Mouse (Mus musculus) limb, embryonic 11.5 days (tissue): Measurements from ENCODE around the gene Tenm2. TPM values are rescaled to one million over a fixed set of nuclear protein-coding genes. Genes with fewer than 3 reads are reported as not detected.

Experiments used
- ATAC-seq: fragments of 200-750 bp; cut with Nextera tagmentation; 2 replicates; pipeline ENCODE4 v1.8.0; 2017; ENCODE audit warnings: low read depth; ENCODE audit not compliant: insufficient number of reproducible peaks, low FRiP score, low TSS enrichment
- DNase-seq: peaks from one replicate; pipeline ENCODE4 v3.0.0-alpha.2; 2015; ENCODE audit warnings: low spot score
- H3K27ac ChIP-seq: fragments of 300-500 bp; sonication (generic); replicated peaks from 2 replicates; pipeline ENCODE4 v1.5.1; 2014; ENCODE audit warnings: low read depth, mild to moderate bottlenecking, low read length
- H3K27me3 ChIP-seq: fragments of 300-500 bp; sonication (generic); 2 replicates; pipeline ENCODE4 v1.6.1; 2014; ENCODE audit warnings: mild to moderate bottlenecking, low read length, mixed read lengths; ENCODE audit not compliant: control insufficient read depth, insufficient read depth
- H3K36me3 ChIP-seq: fragments of 300-500 bp; sonication (generic); 2 replicates; pipeline ENCODE4 v1.6.1; 2014; ENCODE audit warnings: mild to moderate bottlenecking, low read length, moderate library complexity, mixed read lengths; ENCODE audit not compliant: control insufficient read depth, insufficient read depth
- H3K4me1 ChIP-seq: fragments of 300-500 bp; sonication (generic); 2 replicates; pipeline ENCODE4 v1.6.1; 2014; ENCODE audit warnings: low read length, mixed read lengths; ENCODE audit not compliant: control insufficient read depth, insufficient read depth
- H3K4me2 ChIP-seq: fragments of 300-500 bp; sonication (generic); 2 replicates; pipeline ENCODE4 v1.6.1; 2014; ENCODE audit warnings: low read depth, mild to moderate bottlenecking, moderate library complexity; ENCODE audit not compliant: severe bottlenecking
- H3K4me3 ChIP-seq: fragments of 300-500 bp; sonication (generic); 2 replicates; pipeline ENCODE4 v1.5.1; 2014; ENCODE audit warnings: low read depth, low read length
- H3K9ac ChIP-seq: fragments of 300-500 bp; sonication (generic); 2 replicates; pipeline ENCODE4 v1.6.1; 2014; ENCODE audit warnings: mild to moderate bottlenecking, low read length
- H3K9me3 ChIP-seq: fragments of 300-500 bp; sonication (generic); 2 replicates; pipeline ENCODE4 v1.6.1; 2016; ENCODE audit warnings: low read length; ENCODE audit not compliant: control insufficient read depth
- WGBS: fragments of 180-500 bp; shearing (Covaris S2); extraction: QIAGEN DNeasy Blood & Tissue Kit; methylation state at CpG from one replicate; pipeline ENCODE4 v1.1.7; 2014; 5-methylcytosine and 5-hydroxymethylcytosine counted together
- polyA plus RNA-seq: library from polyadenylated mRNA; unstranded; fragments of >200 nt; fragmentation: Nextera tagmentation; extraction: Ambion mirVana; gene quantifications from 2 replicates; pipeline ENCODE4 v1.2.1, GENCODE M21; 2014

The Tenm2 gene
- polyA plus RNA-seq, 1 experiment from 2014 or later, result 0.44 TPM

DNA sequence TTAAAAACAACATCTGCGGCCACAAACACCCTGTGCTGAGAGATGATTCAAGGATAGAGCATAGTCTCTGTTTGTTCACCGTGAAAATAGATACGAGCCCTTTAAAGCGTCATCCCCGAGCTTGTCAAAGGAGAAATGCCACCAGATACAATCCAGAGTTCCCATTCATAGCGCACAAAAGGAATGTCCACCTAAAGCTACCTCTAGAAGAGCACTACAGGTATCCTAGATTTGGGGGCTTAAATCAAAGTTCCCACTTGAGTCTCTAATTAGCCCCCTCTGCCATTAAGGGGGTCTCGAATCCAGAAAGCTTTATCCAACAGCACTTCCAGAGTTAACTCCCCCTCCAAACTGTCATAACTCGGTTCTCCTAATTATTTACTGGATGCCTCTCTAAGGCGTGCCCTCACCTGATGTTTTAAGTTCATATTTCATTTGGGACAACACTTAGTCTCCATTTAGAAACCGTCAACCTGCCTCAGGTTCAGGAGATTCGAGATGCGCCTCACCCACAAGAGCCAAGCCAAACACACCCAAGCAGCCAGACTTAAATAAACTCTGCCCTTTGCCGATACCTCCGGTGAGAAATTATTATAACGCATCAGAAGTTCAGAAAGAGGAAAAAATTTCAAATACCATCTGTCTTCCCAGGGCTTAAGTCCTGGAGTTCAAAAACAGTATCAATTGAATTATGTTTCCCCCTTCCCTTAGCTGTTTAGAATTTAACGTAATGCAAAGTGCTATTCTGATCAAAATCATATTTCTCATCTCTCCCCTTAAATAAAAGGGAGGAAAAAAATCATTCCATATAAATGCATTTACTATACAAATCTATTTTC is 559.1 kb downstream of the Tenm2 start:
- Histone ChIP-seq H3K4me2 (peak overlapping the region; percentile 52; the same call in 1 of the 2 replicates), H3K9me3 (no peaks in the 10 kb centered on the region), H3K9ac (no peak overlapping the region), H3K27me3 (no peaks in the 10 kb centered on the region), H3K27ac (no peak overlapping the region), H3K36me3 (no peaks in the 10 kb centered on the region), H3K4me1 (no peaks in the 10 kb centered on the region), H3K4me3 (no peak overlapping the region)
- 60% methylated on average over 16 of the region's 16 CpGs for WGBS
- DNase-seq (no peak), ATAC-seq (no peak)

DNA sequence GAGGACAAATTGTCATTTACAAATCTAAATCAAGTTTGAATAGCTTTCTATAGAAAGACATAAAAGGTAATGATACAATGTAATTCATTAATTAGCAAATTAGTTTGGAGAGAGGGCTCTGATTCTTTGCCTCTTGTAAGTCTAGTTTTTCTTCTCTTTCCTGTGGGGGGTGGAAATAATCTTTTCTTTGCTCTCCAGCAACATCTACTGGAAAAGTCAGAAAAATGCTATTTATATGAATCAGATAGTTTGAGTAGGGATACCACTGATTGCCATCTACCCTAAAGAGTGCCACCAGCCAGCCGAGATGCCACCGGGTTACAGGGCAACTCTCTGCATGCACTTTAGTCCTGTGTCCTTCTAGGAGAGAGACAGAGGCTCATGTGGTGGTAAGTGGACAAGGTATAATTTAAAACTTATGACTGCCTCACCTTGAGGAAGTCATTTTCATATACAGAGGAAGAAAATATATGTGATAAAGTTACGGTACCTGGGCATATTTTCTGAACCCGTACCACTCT is 560.8 kb downstream of the Tenm2 start:
- H3K4me3 ChIP-seq, result no peak overlapping the region
- 91% methylated on average over 4 of the region's 4 CpGs for WGBS

DNA sequence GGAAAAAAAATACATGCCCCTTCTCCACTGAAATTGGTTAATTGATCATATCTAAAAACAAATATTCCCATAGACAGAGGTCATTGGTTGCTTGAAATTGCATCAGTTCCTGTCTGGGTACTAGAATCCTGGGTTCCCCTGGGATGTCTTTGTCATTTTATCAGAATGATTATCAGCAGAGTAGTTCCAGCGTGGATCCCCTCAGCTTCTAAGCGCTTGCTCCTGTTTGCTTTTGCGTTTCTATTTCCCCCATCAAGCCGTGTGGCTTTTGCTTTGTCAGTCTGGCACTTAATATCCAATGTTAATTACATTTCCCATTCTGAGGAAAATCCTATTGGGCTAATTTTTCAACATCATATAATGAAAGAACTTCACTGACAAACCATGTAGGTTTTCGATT is 561.6 kb downstream of the Tenm2 start:
- no peaks in the 10 kb centered on the region for H3K36me3 ChIP-seq
- H3K27ac ChIP-seq, result no peak overlapping the region
- H3K4me2 ChIP-seq, result no peak overlapping the region
- no peaks in the 10 kb centered on the region for H3K4me1 ChIP-seq
- H3K9me3 ChIP-seq, result no peaks in the 10 kb centered on the region
- no peak for ATAC-seq
- H3K9ac ChIP-seq, result no peak overlapping the region
- H3K27me3 ChIP-seq, result no peaks in the 10 kb centered on the region
- no peak overlapping the region for H3K4me3 ChIP-seq
- DNase-seq, result no peak
- WGBS, result 73% methylated on average over 5 of the region's 5 CpGs

More for the DNA sequence above, 560.8 kb downstream of the Tenm2 start:
- Histone ChIP-seq H3K27me3 (no peaks in the 10 kb centered on the region), H3K9ac (no peak overlapping the region), H3K27ac (no peak overlapping the region), H3K9me3 (no peaks in the 10 kb centered on the region), H3K4me2 (no peak overlapping the region), H3K36me3 (no peaks in the 10 kb centered on the region), H3K4me1 (no peaks in the 10 kb centered on the region)
- DNase-seq (no peak), ATAC-seq (no peak)

DNA sequence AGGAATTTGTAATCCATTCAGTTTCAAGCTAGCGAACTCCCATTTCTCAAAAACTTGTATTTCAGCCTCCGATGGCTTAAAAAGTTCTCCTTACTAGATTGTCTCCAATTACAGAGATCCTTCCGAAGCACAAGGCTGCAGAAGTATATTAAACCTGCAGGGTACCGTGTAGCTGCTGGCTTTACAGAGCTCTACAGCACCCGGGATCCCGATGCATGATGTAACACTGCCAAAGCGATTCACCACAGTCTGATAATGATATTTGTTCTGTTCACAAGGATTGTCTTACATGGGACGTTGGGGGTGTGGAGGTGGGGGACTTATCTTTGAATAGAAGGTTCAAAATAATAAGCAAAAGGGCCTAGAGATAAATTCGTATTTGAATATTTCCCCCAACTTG is 564.6 kb downstream of the Tenm2 start:
- ATAC-seq (no peak), DNase-seq (no peak)
- no peak overlapping the region for H3K4me3 ChIP-seq
- H3K27me3 ChIP-seq, result no peaks in the 10 kb centered on the region
- no peaks in the 10 kb centered on the region for H3K36me3 ChIP-seq
- H3K9me3 ChIP-seq, result no peaks in the 10 kb centered on the region
- no peak overlapping the region for H3K9ac ChIP-seq
- no peak overlapping the region for H3K27ac ChIP-seq
- no peaks in the 10 kb centered on the region for H3K4me1 ChIP-seq
- 86% methylated on average over 9 of the region's 9 CpGs for WGBS
- H3K4me2 ChIP-seq, result no peak overlapping the region

DNA sequence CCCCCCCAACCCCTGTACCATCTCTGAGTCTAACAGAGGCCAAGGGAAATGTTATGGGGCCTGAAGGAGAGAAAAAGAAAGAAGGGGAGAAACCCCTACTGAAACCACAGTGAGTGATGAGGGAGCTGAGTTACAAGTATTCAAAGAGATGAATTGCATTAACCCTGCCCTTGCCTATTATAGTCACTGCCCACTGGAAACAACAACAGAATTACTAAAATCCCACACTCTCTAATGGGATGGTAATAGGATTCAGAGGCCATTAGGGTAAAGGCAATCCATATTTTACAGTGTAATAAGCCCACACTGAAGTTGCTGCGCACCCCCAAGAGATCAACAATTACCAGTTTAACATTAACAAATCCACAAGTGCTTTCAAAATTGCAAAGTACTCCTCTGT is 571.7 kb downstream of the Tenm2 start:
- Histone ChIP-seq H3K9ac (no peak overlapping the region), H3K4me1 (no peaks in the 10 kb centered on the region), H3K36me3 (no peaks in the 10 kb centered on the region), H3K9me3 (no peaks in the 10 kb centered on the region), H3K4me2 (no peak overlapping the region), H3K27ac (no peak overlapping the region), H3K4me3 (no peak overlapping the region), H3K27me3 (no peaks in the 10 kb centered on the region)
- no peak for DNase-seq
- 84% methylated on average over 1 of the region's 1 CpGs for WGBS
- no peak for ATAC-seq

DNA sequence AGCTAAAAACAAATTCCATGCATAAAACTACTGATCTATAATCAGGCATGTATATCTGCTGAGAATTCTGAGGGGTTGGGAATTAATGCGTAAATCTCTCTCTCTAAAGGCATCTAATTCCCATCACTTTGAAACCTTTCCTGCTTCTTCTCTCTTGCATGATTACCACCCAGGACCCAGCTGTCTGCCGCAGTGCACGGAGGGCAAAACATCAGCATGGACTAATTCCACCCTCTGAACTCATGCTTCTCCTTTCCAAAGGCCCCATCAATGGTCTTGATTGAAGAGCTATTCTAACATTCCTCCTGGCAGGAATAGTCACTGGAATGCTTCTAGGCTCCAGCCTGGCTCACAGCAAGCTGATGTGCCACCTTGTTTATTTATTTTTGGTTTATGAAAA is 572.2 kb downstream of the Tenm2 start:
- no peak overlapping the region for H3K4me3 ChIP-seq
- no peak overlapping the region for H3K9ac ChIP-seq
- 56% methylated on average over 3 of the region's 3 CpGs for WGBS
- no peak overlapping the region for H3K4me2 ChIP-seq
- H3K27ac ChIP-seq, result no peak overlapping the region
- no peaks in the 10 kb centered on the region for H3K27me3 ChIP-seq
- H3K4me1 ChIP-seq, result no peaks in the 10 kb centered on the region
- H3K36me3 ChIP-seq, result no peaks in the 10 kb centered on the region
- no peaks in the 10 kb centered on the region for H3K9me3 ChIP-seq
- ATAC-seq, result no peak
- DNase-seq, result no peak

DNA sequence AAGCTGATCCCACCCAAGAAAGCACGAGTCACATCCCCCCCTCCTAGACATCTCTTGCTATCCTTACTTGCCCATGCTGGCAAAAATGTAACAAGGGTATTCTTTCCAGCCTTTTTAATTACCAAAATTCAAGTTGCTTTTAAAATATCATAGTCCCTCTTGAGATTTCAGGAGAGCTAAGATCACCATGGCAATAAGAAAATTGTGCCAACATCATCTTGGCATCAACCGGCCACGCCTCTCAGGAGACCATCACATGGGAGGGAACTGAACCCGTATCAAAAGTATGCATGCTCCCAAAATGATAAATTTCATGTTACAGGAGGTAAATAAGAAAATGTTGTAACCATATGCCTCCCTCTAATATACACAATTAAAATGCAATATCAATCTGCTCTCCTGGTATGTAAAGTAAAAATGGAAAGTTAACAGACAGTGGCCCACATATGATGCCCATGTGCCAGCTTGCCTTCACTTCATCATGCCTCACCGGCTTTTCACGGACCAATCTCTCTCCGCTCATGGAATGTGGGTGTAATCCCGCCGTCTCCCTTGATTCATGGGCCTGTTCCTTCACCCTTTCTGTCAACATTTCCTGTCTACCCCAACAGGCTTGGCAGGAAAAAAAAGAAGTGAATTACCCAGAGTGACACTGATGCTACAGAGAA is 582.0 kb downstream of the Tenm2 start:
- Histone ChIP-seq H3K36me3 (no peaks in the 10 kb centered on the region), H3K9me3 (no peaks in the 10 kb centered on the region), H3K27ac (no peak overlapping the region), H3K4me1 (no peaks in the 10 kb centered on the region), H3K4me3 (no peak overlapping the region), H3K4me2 (no peak overlapping the region), H3K9ac (no peak overlapping the region), H3K27me3 (no peaks in the 10 kb centered on the region)
- DNase-seq (no peak), ATAC-seq (no peak)
- WGBS, result 85% methylated on average over 9 of the region's 9 CpGs

DNA sequence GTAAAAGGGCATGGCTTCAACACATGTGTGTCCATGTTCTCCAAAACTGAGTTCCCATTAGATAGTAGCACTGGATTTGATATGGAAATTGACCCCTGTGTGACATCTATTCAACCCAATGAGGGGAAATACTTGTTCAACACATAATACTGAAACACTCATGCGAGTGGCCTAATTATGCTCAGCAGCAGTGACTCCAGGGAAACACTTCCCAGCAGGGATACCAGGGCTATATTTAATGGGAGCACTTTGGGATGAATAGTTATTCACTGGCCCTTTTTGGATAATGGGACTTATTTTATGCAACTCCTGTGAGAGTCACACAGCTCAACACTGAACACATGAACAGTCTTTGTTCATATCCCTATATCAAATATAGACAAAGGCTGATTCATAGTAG is 588.6 kb downstream of the Tenm2 start:
- Histone ChIP-seq H3K4me1 (no peaks in the 10 kb centered on the region), H3K27me3 (no peaks in the 10 kb centered on the region), H3K36me3 (no peaks in the 10 kb centered on the region), H3K9ac (no peak overlapping the region), H3K27ac (no peak overlapping the region), H3K9me3 (no peaks in the 10 kb centered on the region), H3K4me3 (no peak overlapping the region), H3K4me2 (no peak overlapping the region)
- no peak for ATAC-seq
- 78% methylated on average over 1 of the region's 1 CpGs for WGBS
- no peak for DNase-seq
